Mouse (Mus musculus): Measurements from ENCODE around the gene Stra6. TPM values are rescaled to one million over a fixed set of nuclear protein-coding genes. Genes with fewer than 3 reads are reported as not detected.

Stra6 gene
- polyA plus RNA-seq, 1 experiment from 2014 or later = 46.6 TPM

DNA sequence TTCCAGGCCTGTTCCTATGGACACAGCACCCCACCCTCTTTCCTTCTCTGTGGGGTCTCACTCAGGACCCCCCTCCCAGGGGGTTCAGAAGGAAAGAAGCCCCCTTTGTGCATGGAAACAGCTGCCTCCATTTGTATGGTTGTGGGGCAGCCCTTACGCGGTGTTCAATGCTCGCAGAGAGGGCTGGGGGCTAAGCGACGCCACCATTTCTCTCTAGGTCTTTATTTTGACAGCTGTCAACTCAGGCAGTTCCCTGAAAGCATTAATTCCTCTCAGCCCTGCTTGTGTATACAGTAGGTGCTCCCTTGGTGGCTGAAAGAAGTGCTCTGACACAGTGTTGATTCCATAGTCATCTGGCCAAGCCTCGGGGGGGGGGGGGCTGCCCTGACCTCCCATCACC is 40.1 kb downstream of the Stra6 start:
- Histone ChIP-seq H3K27me3 (replicated peaks) (no peaks in the 10 kb centered on the region), H3K27ac (no peak overlapping the region), H3K4me3 (no peak overlapping the region), H3K4me1 (peaks cover 28% of the 10 kb centered on the region), H3K4me2 (replicated peaks) (no peak overlapping the region), H3K9ac (no peak overlapping the region), H3K9me3 (no peaks in the 10 kb centered on the region), H3K36me3 (no peaks in the 10 kb centered on the region)
- ATAC-seq (ENCODE audit: low FRiP score, low read depth) = no peak
- WGBS = 54% methylated on average over 6 of the region's 6 CpGs

DNA sequence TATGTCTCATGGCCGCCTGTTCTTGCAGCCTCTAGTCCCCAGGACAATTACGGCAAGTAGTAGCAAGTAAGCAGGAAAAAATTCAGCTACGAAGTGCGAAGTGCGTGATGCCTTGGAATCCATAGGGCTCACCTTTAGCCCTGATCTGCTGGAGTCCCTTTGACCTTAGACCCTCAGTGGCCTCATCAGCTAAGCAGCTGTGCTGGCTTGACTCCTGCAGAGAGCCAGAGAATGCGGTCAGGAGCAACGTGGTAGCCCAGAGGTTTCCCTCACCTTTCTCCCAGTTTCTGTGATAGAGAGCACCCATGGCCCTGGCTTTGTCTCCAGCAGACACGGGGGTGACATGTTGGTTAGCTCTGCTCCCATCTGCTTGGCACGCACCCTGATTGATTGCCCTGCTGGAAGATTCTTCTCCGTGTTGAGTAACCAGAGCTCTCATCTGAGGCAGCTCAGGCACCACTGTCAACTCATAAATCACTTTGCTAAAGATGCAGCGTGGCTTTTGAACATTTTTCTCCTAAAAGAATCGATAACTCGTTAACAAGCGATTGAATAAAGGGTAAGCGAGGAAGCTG is 42.1 kb downstream of the Stra6 start:
- Histone ChIP-seq H3K4me2 (replicated peaks) (no peak overlapping the region), H3K9ac (no peak overlapping the region), H3K27me3 (replicated peaks) (peaks cover 12% of the 10 kb centered on the region), H3K9me3 (no peaks in the 10 kb centered on the region), H3K36me3 (no peaks in the 10 kb centered on the region), H3K27ac (no peak overlapping the region), H3K4me1 (peaks cover 29% of the 10 kb centered on the region), H3K4me3 (no peak overlapping the region)
- 55% methylated on average over 15 of the region's 15 CpGs for WGBS
- no peak for ATAC-seq (ENCODE audit: low FRiP score, low read depth)

- 54% methylated on average over 5 of the region's 5 CpGs for WGBS
- ATAC-seq (ENCODE audit: low FRiP score, low read depth) = no peak
- H3K36me3 ChIP-seq = no peaks in the 10 kb centered on the region
- peaks cover 39% of the 10 kb centered on the region for H3K4me1 ChIP-seq
- H3K27me3 ChIP-seq (replicated peaks) = peaks cover 20% of the 10 kb centered on the region
- no peak overlapping the region for H3K9ac ChIP-seq
- no peak overlapping the region for H3K4me2 ChIP-seq (replicated peaks)
- no peak overlapping the region for H3K27ac ChIP-seq
- H3K4me3 ChIP-seq = no peak overlapping the region
- H3K9me3 ChIP-seq = no peaks in the 10 kb centered on the region
These were observed 43.9 kb downstream of the Stra6 start for GRCm38 (mm10) chr9:58107494-58107893.

GRCm38 (mm10) chr9:58110787-58111186 is 47.2 kb downstream of the Stra6 start:
- H3K4me3 ChIP-seq = no peak overlapping the region
- ATAC-seq (ENCODE audit: low FRiP score, low read depth) = no peak
- H3K4me2 ChIP-seq (replicated peaks) = no peak overlapping the region
- peaks cover 30% of the 10 kb centered on the region for H3K27me3 ChIP-seq (replicated peaks)
- no peaks in the 10 kb centered on the region for H3K9me3 ChIP-seq
- 69% methylated on average over 5 of the region's 5 CpGs for WGBS
- H3K4me1 ChIP-seq = peaks cover 63% of the 10 kb centered on the region
- H3K9ac ChIP-seq = no peak overlapping the region
- no peaks in the 10 kb centered on the region for H3K36me3 ChIP-seq
- no peak overlapping the region for H3K27ac ChIP-seq

- Histone ChIP-seq H3K36me3 (no peaks in the 10 kb centered on the region), H3K27me3 (replicated peaks) (peaks cover 33% of the 10 kb centered on the region), H3K9me3 (no peaks in the 10 kb centered on the region), H3K4me2 (replicated peaks) (no peak overlapping the region), H3K4me3 (no peak overlapping the region), H3K4me1 (peaks cover 63% of the 10 kb centered on the region), H3K9ac (no peak overlapping the region), H3K27ac (peak overlapping the region; percentile 62; the same call in 1 of the 2 replicates)
- 35% methylated on average over 6 of the region's 6 CpGs for WGBS
- ATAC-seq (ENCODE audit: low FRiP score, low read depth) = no peak
These were observed 47.8 kb downstream of the Stra6 start for GRCm38 (mm10) chr9:58111431-58111830.

DNA sequence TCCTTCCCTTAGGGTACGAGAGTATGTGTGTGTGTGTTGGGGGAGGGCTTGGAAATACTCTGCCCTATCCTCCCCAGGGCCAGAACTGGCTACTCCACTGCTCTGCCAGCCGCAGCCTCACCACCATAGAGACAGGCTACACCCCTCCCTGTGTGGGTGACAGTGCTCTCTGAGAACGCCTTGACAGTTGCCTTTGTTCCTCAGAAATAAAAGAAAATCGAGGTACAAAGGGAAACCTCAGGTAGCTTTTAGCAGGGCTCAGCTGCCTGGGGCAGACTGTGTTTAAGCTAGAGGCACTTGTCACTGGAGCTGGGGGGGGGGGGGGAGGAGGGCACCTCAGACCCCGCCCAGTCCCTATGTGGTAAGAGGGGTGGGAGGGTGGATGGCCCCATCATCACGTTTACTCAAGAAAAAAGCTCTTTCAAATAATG is 48.7 kb downstream of the Stra6 start:
- Histone ChIP-seq H3K4me1 (peaks cover 66% of the 10 kb centered on the region), H3K36me3 (no peaks in the 10 kb centered on the region), H3K27me3 (replicated peaks) (peaks cover 42% of the 10 kb centered on the region), H3K27ac (peak overlapping the region; percentile 62), H3K9me3 (no peaks in the 10 kb centered on the region), H3K4me2 (replicated peaks) (peak overlapping the region; percentile 51), H3K9ac (0 out of 2 replicates have a peak overlapping the region, but pooled peaks have one; percentile 10), H3K4me3 (no peak overlapping the region)
- ATAC-seq (ENCODE audit: low FRiP score, low read depth) = peak; percentile 67
- 4% methylated on average over 5 of the region's 6 CpGs for WGBS

DNA sequence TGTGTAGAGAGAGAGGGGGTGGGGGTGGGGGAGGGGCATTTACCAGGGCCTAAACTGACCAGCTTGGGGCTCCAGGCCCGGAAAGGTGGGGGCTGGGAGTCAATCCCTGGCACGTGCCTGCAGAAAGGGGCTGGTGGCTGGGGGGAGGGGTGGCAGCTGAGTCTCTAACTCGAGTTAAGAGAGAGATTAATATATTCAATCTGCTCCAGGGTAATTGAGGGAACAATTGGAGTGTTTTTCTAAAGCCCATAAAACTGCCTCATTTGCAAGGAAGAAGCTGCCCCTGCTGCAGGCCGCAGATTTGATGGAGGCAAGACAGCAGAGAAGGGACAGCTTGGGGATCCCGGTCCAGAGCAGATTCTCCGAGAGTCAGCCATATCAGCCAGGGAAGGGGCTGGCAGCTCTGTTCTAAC is 49.3 kb downstream of the Stra6 start:
- Histone ChIP-seq H3K9me3 (no peaks in the 10 kb centered on the region), H3K4me1 (peaks cover 61% of the 10 kb centered on the region), H3K36me3 (no peaks in the 10 kb centered on the region), H3K9ac (no peak overlapping the region), H3K4me3 (no peak overlapping the region), H3K27me3 (replicated peaks) (peaks cover 42% of the 10 kb centered on the region), H3K27ac (peak overlapping the region; percentile 17), H3K4me2 (replicated peaks) (peak overlapping the region; percentile 51)
- 1% methylated on average over 6 of the region's 6 CpGs for WGBS
- peak; percentile 75 for ATAC-seq (ENCODE audit: low FRiP score, low read depth)

- Histone ChIP-seq H3K27me3 (replicated peaks) (peaks cover 45% of the 10 kb centered on the region), H3K9ac (no peak overlapping the region), H3K36me3 (no peaks in the 10 kb centered on the region), H3K4me1 (peaks cover 59% of the 10 kb centered on the region), H3K27ac (peak overlapping the region; percentile 17), H3K4me3 (0 out of 2 replicates have a peak overlapping the region, but pooled peaks have one; percentile 5), H3K4me2 (replicated peaks) (peak overlapping the region; percentile 51), H3K9me3 (no peaks in the 10 kb centered on the region)
- peak; percentile 54 for ATAC-seq (ENCODE audit: low FRiP score, low read depth)
- WGBS = under 1% methylated on average over 22 of the region's 22 CpGs
These were observed 49.8 kb downstream of the Stra6 start for GRCm38 (mm10) chr9:58113279-58113884.

- peaks cover 59% of the 10 kb centered on the region for H3K4me1 ChIP-seq
- H3K36me3 ChIP-seq = no peaks in the 10 kb centered on the region
- no peak overlapping the region; the same call in 1 of the 2 replicates for H3K27ac ChIP-seq
- H3K4me3 ChIP-seq = no peak overlapping the region
- H3K9me3 ChIP-seq = no peaks in the 10 kb centered on the region
- no peak for ATAC-seq (ENCODE audit: low FRiP score, low read depth)
- H3K27me3 ChIP-seq (replicated peaks) = peaks cover 48% of the 10 kb centered on the region
- WGBS = 3% methylated on average over 9 of the region's 9 CpGs
- peak overlapping the region; percentile 51 for H3K4me2 ChIP-seq (replicated peaks)
- H3K9ac ChIP-seq = 0 out of 2 replicates have a peak overlapping the region, but pooled peaks have one; percentile 5
These were observed 50.4 kb downstream of the Stra6 start for GRCm38 (mm10) chr9:58114019-58114418.

- H3K9me3 ChIP-seq = no peaks in the 10 kb centered on the region
- peaks cover 39% of the 10 kb centered on the region for H3K27me3 ChIP-seq (replicated peaks)
- H3K4me1 ChIP-seq = peaks cover 59% of the 10 kb centered on the region
- H3K36me3 ChIP-seq = no peaks in the 10 kb centered on the region
- no peak overlapping the region for H3K4me3 ChIP-seq
- no peak overlapping the region for H3K9ac ChIP-seq
- peak overlapping the region; percentile 22; the same call in 1 of the 2 replicates for H3K27ac ChIP-seq
- H3K4me2 ChIP-seq (replicated peaks) = no peak overlapping the region
- ATAC-seq (ENCODE audit: low FRiP score, low read depth) = no peak
- WGBS = 17% methylated on average over 7 of the region's 7 CpGs
These were observed 51.8 kb downstream of the Stra6 start for GRCm38 (mm10) chr9:58115297-58115925.

DNA sequence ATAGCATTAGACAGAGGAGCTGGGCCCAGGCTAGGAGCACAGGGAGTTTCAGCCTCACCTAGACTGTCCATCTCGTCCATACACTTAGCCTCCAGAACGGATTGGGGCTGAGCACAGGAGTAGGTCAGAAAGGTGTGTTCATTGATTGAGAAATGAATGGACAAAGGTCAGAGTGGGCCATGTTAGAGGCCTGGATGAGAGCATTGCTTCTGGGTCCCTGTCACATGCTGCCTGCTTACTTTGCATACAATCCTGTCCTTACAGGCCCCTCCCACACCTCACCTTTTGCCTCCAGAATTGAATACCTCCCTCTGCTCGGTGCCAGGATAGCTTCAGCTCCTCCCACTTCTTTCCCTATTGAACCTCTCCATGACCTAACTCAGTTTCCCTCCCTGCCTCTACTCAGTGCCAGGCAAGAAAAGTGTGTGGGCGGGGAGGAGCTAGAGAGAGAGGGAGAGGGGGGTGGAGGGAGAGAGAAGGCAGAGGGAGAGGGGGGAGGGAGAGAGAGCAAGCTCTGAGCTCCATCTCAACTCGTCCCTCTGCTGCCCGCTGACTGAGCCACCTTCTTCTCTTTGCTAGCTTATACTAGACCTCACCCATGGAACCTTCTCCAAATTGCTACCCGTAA is 52.5 kb downstream of the Stra6 start:
- H3K27me3 ChIP-seq (replicated peaks) = peaks cover 35% of the 10 kb centered on the region

GRCm38 (mm10) chr9:58118671-58119070 is 55.1 kb downstream of the Stra6 start, which contains the start of gene Ccdc33:
Gene Ccdc33, minus strand, starts transcription at chr9:58118823.
- Histone ChIP-seq H3K9me3 (no peaks in the 10 kb centered on the region), H3K4me1 (peaks cover 30% of the 10 kb centered on the region), H3K4me3 (no peak within 1 kb of the TSS), H3K9ac (no peak within 1 kb of the TSS), H3K4me2 (replicated peaks) (no peak within 1 kb of the TSS), H3K27me3 (replicated peaks) (peaks cover 39% of the 10 kb centered on the region), H3K36me3 (no peaks in the 10 kb centered on the region), H3K27ac (no peak within 1 kb of the TSS)
- 38% methylated on average over 2 of the region's 2 CpGs for WGBS
- no peak for ATAC-seq (ENCODE audit: low FRiP score, low read depth)

More for the DNA sequence above, 52.5 kb downstream of the Stra6 start:
- H3K4me2 ChIP-seq (replicated peaks) = no peak overlapping the region
- H3K36me3 ChIP-seq = no peaks in the 10 kb centered on the region
- peak overlapping the region; percentile 22; the same call in 1 of the 2 replicates for H3K27ac ChIP-seq
- no peak overlapping the region for H3K9ac ChIP-seq
- H3K9me3 ChIP-seq = no peaks in the 10 kb centered on the region
- peaks cover 52% of the 10 kb centered on the region for H3K4me1 ChIP-seq
- ATAC-seq (ENCODE audit: low FRiP score, low read depth) = no peak
- WGBS = 29% methylated on average over 7 of the region's 7 CpGs
- no peak overlapping the region for H3K4me3 ChIP-seq
